Mouse (Mus musculus) liver (tissue): ENCODE data around the gene Slc9a2.
"Not testable (repeated sequence)": the region's sequence is repeated elsewhere in the genome, so short reads cannot be mapped to it uniquely, and the experiment has no call there.

Source experiments
- DNase-seq: peaks from one replicate; pipeline ENCODE4 v3.0.0-alpha.2; 2020; ENCODE audit warnings: mixed read lengths

Slc9a2 gene

GRCm38 (mm10) chr1:40714950-40715349, 34.6 kb downstream of the Slc9a2 start:
- no peak for DNase-seq

- DNase-seq: no peak
These were observed 45.7 kb downstream of the Slc9a2 start for GRCm38 (mm10) chr1:40726051-40726450.

- no peak for DNase-seq
These were observed 47.0 kb downstream of the Slc9a2 start for GRCm38 (mm10) chr1:40727404-40727803.

- no peak for DNase-seq
These were observed 48.3 kb downstream of the Slc9a2 start for GRCm38 (mm10) chr1:40728636-40729035.

- no peak for DNase-seq
These were observed 57.3 kb downstream of the Slc9a2 start for GRCm38 (mm10) chr1:40737671-40738070.

GRCm38 (mm10) chr1:40738246-40738645, 57.9 kb downstream of the Slc9a2 start:
- DNase-seq: not testable (repeated sequence)

- DNase-seq: no peak
These were observed 60.4 kb downstream of the Slc9a2 start for GRCm38 (mm10) chr1:40740739-40741138.

- no peak for DNase-seq
These were observed 65.7 kb downstream of the Slc9a2 start for GRCm38 (mm10) chr1:40746089-40746488.

- DNase-seq: no peak
These were observed 79.5 kb downstream of the Slc9a2 start for GRCm38 (mm10) chr1:40759751-40760445.

- DNase-seq: no peak
These were observed 83.7 kb downstream of the Slc9a2 start for GRCm38 (mm10) chr1:40764042-40764441.

GRCm38 (mm10) chr1:40764701-40765275, 84.4 kb downstream of the Slc9a2 start:
- no peak for DNase-seq

GRCm38 (mm10) chr1:40765521-40765920, 85.1 kb downstream of the Slc9a2 start:
- no peak for DNase-seq

- no peak for DNase-seq
These were observed 87.2 kb downstream of the Slc9a2 start for GRCm38 (mm10) chr1:40767588-40767987.

- DNase-seq: peak; percentile 57
These were observed 88.2 kb downstream of the Slc9a2 start for GRCm38 (mm10) chr1:40768606-40769005.

- DNase-seq: no peak
These were observed 89.0 kb downstream of the Slc9a2 start for GRCm38 (mm10) chr1:40769331-40769894.

GRCm38 (mm10) chr1:40771196-40771970, 91.0 kb downstream of the Slc9a2 start:
- DNase-seq: peak; percentile 60

GRCm38 (mm10) chr1:40773234-40773633, 92.9 kb downstream of the Slc9a2 start:
- no peak for DNase-seq

GRCm38 (mm10) chr1:40774040-40774439, 93.7 kb downstream of the Slc9a2 start:
- DNase-seq: no peak

GRCm38 (mm10) chr1:40776102-40776501, 95.7 kb downstream of the Slc9a2 start:
- no peak for DNase-seq

GRCm38 (mm10) chr1:40776763-40777162, 96.4 kb downstream of the Slc9a2 start:
- no peak for DNase-seq

- no peak for DNase-seq
These were observed 103.1 kb downstream of the Slc9a2 start for GRCm38 (mm10) chr1:40783450-40783849.

- no peak for DNase-seq
These were observed 103.9 kb downstream of the Slc9a2 start for GRCm38 (mm10) chr1:40784306-40784705.

- DNase-seq: no peak
These were observed 105.6 kb downstream of the Slc9a2 start for GRCm38 (mm10) chr1:40785876-40786445.
